In the genomic region with DNA sequence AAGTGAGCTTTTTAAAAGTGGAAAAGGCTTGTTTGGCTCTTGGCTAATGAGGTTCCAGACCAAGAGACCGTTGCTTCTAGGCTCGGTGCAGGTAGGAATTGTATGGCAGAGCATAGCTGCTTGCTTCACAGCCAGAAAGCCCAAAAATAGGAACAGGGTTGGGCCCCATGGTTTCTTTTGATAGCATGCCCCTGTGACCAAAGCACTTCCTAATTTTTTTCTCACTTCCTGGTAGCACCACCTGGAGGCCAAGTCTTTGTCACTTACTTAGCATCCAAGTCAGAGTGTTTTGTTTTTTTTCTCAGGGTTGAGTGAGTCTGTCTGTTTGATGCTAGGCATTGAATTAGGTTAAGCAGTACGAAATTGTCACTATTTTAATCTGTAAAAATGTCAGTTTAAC, we compare ENCODE assay signal across 12 mouse cellular contexts. TPM values are rescaled to one million over a fixed set of nuclear protein-coding genes. Genes with fewer than 3 reads are reported as not detected.
A peak's percentile ranks its signal among the peaks of the same experiment; 100 is the strongest.
DNase-seq lines count a peak whose midpoint lies in the region; ATAC-seq lines count a peak whose summit lies in the region.
"Had no signal": no experiment of that assay in that cellular context is flagged by ENCODE, and none has a peak within 500 bp of the region (broad histone marks: within the 10 kb centered on the region; RNA-seq: fewer than 3 reads in every experiment).

No protein-coding gene starts in this region.

- peak overlapping the region; percentile 41 for H3K27ac ChIP-seq in intestine, embryonic 14.5 days (ENCODE audit: low read depth)
- H3K27ac ChIP-seq in intestine, embryonic 15.5 days = no peak overlapping the region
- H3K27ac ChIP-seq in liver, embryonic 16.5 days (ENCODE audit: low read length) = peak overlapping the region; percentile 46
- H3K27ac ChIP-seq: hindbrain, embryonic 10.5 days; macrophage had no signal

- H3K4me2 ChIP-seq in intestine, embryonic 14.5 days (ENCODE audit: low read length) = no peak overlapping the region
- H3K4me2 ChIP-seq in intestine, embryonic 15.5 days (replicated peaks) = no peak overlapping the region
- H3K4me2 ChIP-seq in liver, embryonic 16.5 days (ENCODE audit: low read depth, low read length) = no peak overlapping the region

- H3K9me3 ChIP-seq in intestine, embryonic 14.5 days (ENCODE audit: control insufficient read depth, low read length) = no peaks in the 10 kb centered on the region
- H3K9me3 ChIP-seq in intestine, embryonic 15.5 days = no peaks in the 10 kb centered on the region
- H3K9me3 ChIP-seq in liver, embryonic 16.5 days (replicated peaks; ENCODE audit: control insufficient read depth, low read length) = no peaks in the 10 kb centered on the region
- H3K9me3 ChIP-seq: hindbrain, embryonic 10.5 days had no signal

- DNase-seq in intestine, embryonic 14.5 days (ENCODE audit: low spot score) = no peak
- peak; percentile 45 for DNase-seq in CD4-positive helper T cell, adult 2 months (ENCODE audit: low read depth, low spot score)
- DNase-seq in layer of hippocampus, postnatal 36 days = no peak
- no peak for DNase-seq in yolk sac, embryonic 10.5 days (ENCODE audit: low spot score)
- DNase-seq: layer of hippocampus, adult 9-11 months had no signal

- 90% methylated on average over 3 of the region's 3 CpGs for WGBS in intestine, embryonic 14.5 days
- WGBS in intestine, embryonic 15.5 days = 83% methylated on average over 3 of the region's 3 CpGs
- WGBS in liver, embryonic 16.5 days (ENCODE audit: insufficient replicate concordance) = 31% methylated on average over 3 of the region's 3 CpGs

- H3K36me3 ChIP-seq in intestine, embryonic 14.5 days (ENCODE audit: control insufficient read depth, insufficient read depth, low read length) = peaks cover 64% of the 10 kb centered on the region
- peaks cover 22% of the 10 kb centered on the region; the same call in 1 of the 2 replicates for H3K36me3 ChIP-seq in intestine, embryonic 15.5 days
- peaks cover 13% of the 10 kb centered on the region for H3K36me3 ChIP-seq in liver, embryonic 16.5 days (ENCODE audit: control insufficient read depth, insufficient read depth)

- H3K27me3 ChIP-seq in intestine, embryonic 14.5 days (replicated peaks; ENCODE audit: control insufficient read depth, insufficient read depth, low read length) = no peaks in the 10 kb centered on the region
- no peaks in the 10 kb centered on the region for H3K27me3 ChIP-seq in intestine, embryonic 15.5 days (replicated peaks)
- no peaks in the 10 kb centered on the region for H3K27me3 ChIP-seq in liver, embryonic 16.5 days (ENCODE audit: control insufficient read depth, insufficient read depth, low read depth, low read length)

- H3K4me3 ChIP-seq in intestine, embryonic 14.5 days (ENCODE audit: low read depth, low read length) = no peak overlapping the region
- H3K4me3 ChIP-seq in intestine, embryonic 15.5 days (replicated peaks) = no peak overlapping the region
- no peak overlapping the region for H3K4me3 ChIP-seq in liver, embryonic 16.5 days (ENCODE audit: low read depth, low read length)
- H3K4me3 ChIP-seq: hindbrain, embryonic 10.5 days had no signal

- no peak for ATAC-seq in intestine, embryonic 14.5 days (replicated peaks; ENCODE audit: low FRiP score, low TSS enrichment, low read depth)
- no peak for ATAC-seq in intestine, embryonic 15.5 days
- peak; percentile 40 for ATAC-seq in activated CD4-positive, CD25-positive, alpha-beta regulatory T cell, adult 4 months
- ATAC-seq in liver, embryonic 16.5 days (ENCODE audit: low read depth) = no peak
- ATAC-seq: forebrain, embryonic 14.5 days had no signal

- no peaks in the 10 kb centered on the region for H3K4me1 ChIP-seq in intestine, embryonic 14.5 days (replicated peaks; ENCODE audit: control insufficient read depth, insufficient read depth, low read length)
- H3K4me1 ChIP-seq in intestine, embryonic 15.5 days (replicated peaks) = no peaks in the 10 kb centered on the region
- peaks cover 50% of the 10 kb centered on the region for H3K4me1 ChIP-seq in liver, embryonic 16.5 days (ENCODE audit: control insufficient read depth, low read depth, low read length)
- H3K4me1 ChIP-seq: hindbrain, embryonic 10.5 days had no signal

- H3K9ac ChIP-seq in intestine, embryonic 14.5 days (ENCODE audit: low read length) = no peak overlapping the region
- no peak overlapping the region for H3K9ac ChIP-seq in intestine, embryonic 15.5 days
- no peak overlapping the region for H3K9ac ChIP-seq in liver, embryonic 16.5 days (ENCODE audit: low read depth, low read length)

RNA-seq across cellular contexts. Expression of gene Nacad, which starts 19.2 kb away (rescaled TPM):
- polyA plus RNA-seq in intestine, embryonic 14.5 days (2014; fragmentation: Nextera tagmentation; extraction: Ambion mirVana) = 5.7 and 9.0 TPM in 2 replicates
- 6.2 and 6.3 TPM in 2 replicates for polyA plus RNA-seq in intestine, embryonic 15.5 days (2015; fragmentation: Nextera tagmentation; extraction: Ambion mirVana)
- not detected for polyA plus RNA-seq in activated CD4-positive, CD25-positive, alpha-beta regulatory T cell, adult 4 months (2017; shearing (Covaris generic))
- polyA plus RNA-seq in liver, embryonic 16.5 days (2015; fragmentation: Nextera tagmentation; extraction: Ambion mirVana) = 3.2 and 3.6 TPM in 2 replicates
- total RNA-seq in layer of hippocampus, postnatal 36 days (2021) = 10 to 100 TPM; 39.0 to 48.5 TPM
- polyA plus RNA-seq: macrophage had no signal

RNA-seq across cellular contexts. Expression of gene Tbrg4, which starts 39.2 kb away (rescaled TPM):
- polyA plus RNA-seq in intestine, embryonic 14.5 days (2014; fragmentation: Nextera tagmentation; extraction: Ambion mirVana) = 52.1 and 58.0 TPM in 2 replicates
- 56.3 and 57.6 TPM in 2 replicates for polyA plus RNA-seq in intestine, embryonic 15.5 days (2015; fragmentation: Nextera tagmentation; extraction: Ambion mirVana)
- polyA plus RNA-seq in activated CD4-positive, CD25-positive, alpha-beta regulatory T cell, adult 4 months (2017; shearing (Covaris generic)) = 10 to 100 TPM; 21.6 to 33.6 TPM
- 27.2 and 28.6 TPM in 2 replicates for polyA plus RNA-seq in liver, embryonic 16.5 days (2015; fragmentation: Nextera tagmentation; extraction: Ambion mirVana)
- 10 to 100 TPM; 40.4 to 47.9 TPM for total RNA-seq in layer of hippocampus, postnatal 36 days (2021)

RNA-seq across cellular contexts. Expression of gene Ccm2, which starts 40.0 kb away (rescaled TPM):
- 87.0 and 90.6 TPM in 2 replicates for polyA plus RNA-seq in intestine, embryonic 14.5 days (2014; fragmentation: Nextera tagmentation; extraction: Ambion mirVana)
- 73.8 and 76.9 TPM in 2 replicates for polyA plus RNA-seq in intestine, embryonic 15.5 days (2015; fragmentation: Nextera tagmentation; extraction: Ambion mirVana)
- polyA plus RNA-seq in activated CD4-positive, CD25-positive, alpha-beta regulatory T cell, adult 4 months (2017; shearing (Covaris generic)) = 100 to 1,000 TPM; 136 TPM
- 34.5 and 36.0 TPM in 2 replicates for polyA plus RNA-seq in liver, embryonic 16.5 days (2015; fragmentation: Nextera tagmentation; extraction: Ambion mirVana)
- 10 to 100 TPM; 52.1 to 53.4 TPM for total RNA-seq in layer of hippocampus, postnatal 36 days (2021)

RNA-seq across cellular contexts. Expression of gene Wap, which starts 51.8 kb away (rescaled TPM):
- polyA plus RNA-seq in intestine, embryonic 14.5 days (2014; fragmentation: Nextera tagmentation; extraction: Ambion mirVana) = not detected in 2 replicates
- polyA plus RNA-seq in intestine, embryonic 15.5 days (2015; fragmentation: Nextera tagmentation; extraction: Ambion mirVana) = not detected in 2 replicates
- not detected for polyA plus RNA-seq in activated CD4-positive, CD25-positive, alpha-beta regulatory T cell, adult 4 months (2017; shearing (Covaris generic))
- polyA plus RNA-seq in liver, embryonic 16.5 days (2015; fragmentation: Nextera tagmentation; extraction: Ambion mirVana) = not detected in 2 replicates
- total RNA-seq in layer of hippocampus, postnatal 36 days (2021) = not detected
- polyA plus RNA-seq: forebrain, embryonic 14.5 days; hindbrain, embryonic 10.5 days; macrophage; neural tube, embryonic 14.5 days had no signal
